Mouse (Mus musculus) layer of hippocampus, adult 2 months (tissue): ENCODE measurements around the gene 4921507P07Rik. TPM values are rescaled to one million over a fixed set of nuclear protein-coding genes. Genes with fewer than 3 reads are reported as not detected.
"Not testable (repeated sequence)": the region's sequence is repeated elsewhere in the genome, so short reads cannot be mapped to it uniquely, and the experiment has no call there.

Experiments used
- DNase-seq, 2 experiments: peaks; one replicate each; pipeline ENCODE4 v3.0.0; 2022; ENCODE audit warnings: low spot score in 2 of 2
- H3K27ac ChIP-seq: fragments of 200-600 bp; 2 replicates; pipeline ENCODE4 v1.8.1; 2022
- H3K4me3 ChIP-seq: fragments of 200-600 bp; 2 replicates; pipeline ENCODE4 v1.8.1; 2022; ENCODE audit warnings: mild to moderate bottlenecking
- CTCF ChIP-seq: fragments of 200-600 bp; conservative IDR thresholded peaks from 2 replicates; pipeline ENCODE4 v1.8.1; 2022; ENCODE audit warnings: antibody characterized with exemption, mild to moderate bottlenecking, moderate library complexity
- total RNA-seq, 2 experiments: library from RNA; stranded (reverse); gene quantifications; 2 replicates each; pipeline ENCODE4 v1.2.3; 2021

4921507P07Rik gene
- total RNA-seq, 2 experiments from 2014 or later: 0.26 to 0.34 TPM

DNA sequence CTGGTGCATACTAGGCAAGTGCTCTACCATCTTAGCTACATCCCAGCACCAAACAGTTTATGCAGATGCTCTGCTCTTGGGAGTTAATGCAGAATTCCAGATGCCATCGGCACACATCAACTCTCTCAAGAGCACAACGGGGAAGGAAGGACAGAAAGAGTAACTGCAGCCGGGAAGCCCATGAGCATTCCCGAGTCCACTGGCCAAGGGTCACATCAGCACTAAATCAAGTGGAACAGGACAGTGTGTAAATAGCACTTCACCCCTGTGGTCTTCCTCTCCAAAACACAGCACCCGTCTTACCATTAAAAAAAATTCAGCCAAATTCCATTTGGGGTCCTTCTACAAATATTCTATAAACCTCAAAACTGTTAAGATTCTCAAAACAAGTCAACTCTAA is 10.1 kb downstream of the 4921507P07Rik start:
- no peak for TF ChIP-seq CTCF

DNA sequence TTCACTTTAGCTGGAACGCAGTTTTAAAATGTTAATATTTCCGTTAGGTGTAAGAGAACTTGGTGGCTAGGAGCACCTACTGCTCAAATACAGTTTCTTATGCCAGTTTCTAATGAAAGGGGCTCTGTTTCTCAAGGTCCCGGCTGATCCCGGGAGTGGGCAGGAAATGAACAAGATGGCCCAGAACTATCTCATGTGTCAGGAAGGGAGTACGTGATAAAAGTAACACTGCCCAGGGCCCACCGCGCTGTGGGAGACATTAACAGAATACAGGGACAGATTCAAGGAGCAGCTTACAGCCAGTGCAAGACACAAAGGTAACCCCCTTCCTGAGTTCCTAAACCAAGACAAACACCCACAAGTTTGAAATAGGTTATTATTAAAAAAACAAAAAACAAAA is 10.7 kb downstream of the 4921507P07Rik start:
- no peak for DNase-seq
- no peak for TF ChIP-seq CTCF
- H3K4me3 ChIP-seq: no peak overlapping the region
- no peak overlapping the region for H3K27ac ChIP-seq

More for the DNA sequence above, 10.1 kb downstream of the 4921507P07Rik start:
- H3K4me3 ChIP-seq: no peak overlapping the region
- no peak for DNase-seq
- no peak overlapping the region for H3K27ac ChIP-seq

DNA sequence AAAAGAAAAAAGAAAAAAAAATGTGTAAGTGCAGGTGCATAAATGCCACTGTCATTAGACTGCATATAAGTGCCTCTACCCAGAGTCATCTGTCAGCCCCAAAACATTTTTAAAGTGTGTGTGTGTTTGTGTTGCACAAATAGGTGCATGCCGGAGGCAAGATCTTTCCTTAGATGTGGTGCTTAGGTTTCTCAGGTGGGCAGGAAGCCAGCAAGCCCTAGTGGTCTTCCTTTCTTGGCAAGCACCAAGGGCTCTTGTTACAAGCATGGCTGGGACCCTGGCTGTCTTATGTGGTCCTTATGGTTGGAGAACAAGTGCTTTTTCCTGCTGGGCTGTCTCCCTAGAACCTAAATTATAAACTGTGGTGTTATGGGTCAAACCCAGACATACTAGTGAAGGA is 24.8 kb downstream of the 4921507P07Rik start:
- DNase-seq: no peak
- no peak for TF ChIP-seq CTCF
- H3K27ac ChIP-seq: no peak overlapping the region
- no peak overlapping the region for H3K4me3 ChIP-seq

DNA sequence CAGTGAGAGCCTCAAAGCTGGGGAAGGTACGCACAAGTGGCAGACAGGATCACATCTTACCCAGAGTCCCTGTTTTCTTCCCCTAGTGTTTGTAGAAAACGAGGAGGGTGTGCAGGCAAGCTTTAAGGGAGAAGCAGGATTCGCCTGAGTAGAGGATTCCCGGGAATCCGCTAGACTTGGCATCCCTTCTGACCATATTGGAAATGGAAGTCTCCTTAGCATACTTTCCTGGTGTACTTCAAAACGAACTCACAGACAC is 29.5 kb downstream of the 4921507P07Rik start:
- peak overlapping the region; percentile 85 for H3K4me3 ChIP-seq
- TF ChIP-seq CTCF: no peak
- peak overlapping the region; percentile 99 for H3K27ac ChIP-seq
- DNase-seq: no peak

DNA sequence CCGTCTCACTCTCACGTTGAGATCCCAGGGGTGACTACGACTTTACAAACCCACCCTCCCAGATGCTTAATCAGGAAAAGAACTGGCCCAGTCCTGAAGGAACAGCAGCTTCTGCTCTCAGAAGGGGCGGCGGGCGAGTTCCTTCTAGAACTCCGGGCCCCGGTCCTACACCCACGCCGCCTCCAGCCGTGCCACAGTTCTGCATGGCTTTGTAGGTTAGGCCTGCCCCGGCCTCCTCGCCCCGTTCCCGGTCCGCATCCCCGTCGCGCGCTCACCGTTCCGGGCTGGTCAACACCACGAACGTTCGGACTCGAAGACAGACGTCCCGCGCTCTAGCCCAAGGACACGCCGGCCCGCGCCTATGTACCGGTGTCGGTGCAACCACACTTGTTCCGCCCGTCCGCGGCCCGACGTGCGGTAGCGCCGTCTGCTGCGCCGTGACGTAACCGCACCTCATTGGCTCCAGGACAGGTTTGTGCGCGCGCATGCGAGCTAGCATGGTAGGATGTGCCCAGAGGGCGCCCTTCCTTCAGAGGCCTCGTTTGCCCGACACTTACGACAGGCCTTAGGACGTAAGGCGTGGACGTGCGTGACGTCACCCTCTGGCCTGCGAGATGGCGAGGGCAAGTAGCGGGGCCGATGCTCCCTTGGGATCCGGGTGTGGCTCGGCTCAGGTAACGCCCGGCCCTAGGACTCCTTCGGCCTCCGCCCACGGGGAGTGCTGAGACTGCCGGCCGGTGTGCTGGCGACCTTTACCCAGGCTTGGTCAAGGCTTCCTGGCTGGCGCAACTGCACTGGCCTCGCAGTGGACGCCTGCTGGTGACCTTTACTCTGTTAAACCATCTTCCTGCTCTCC is 30.1 kb downstream of the 4921507P07Rik start, which contains the start of gene Cycs:
Gene Cycs, minus strand, starts transcription at position 398 of the 856 bp plus-strand sequence.
- H3K4me3 ChIP-seq: peak within 1 kb of the TSS; percentile 85
- peak within 1 kb of the TSS; percentile 99 for H3K27ac ChIP-seq
- TF ChIP-seq CTCF: peak; percentile 57
- peak; percentile 98 for DNase-seq

DNA sequence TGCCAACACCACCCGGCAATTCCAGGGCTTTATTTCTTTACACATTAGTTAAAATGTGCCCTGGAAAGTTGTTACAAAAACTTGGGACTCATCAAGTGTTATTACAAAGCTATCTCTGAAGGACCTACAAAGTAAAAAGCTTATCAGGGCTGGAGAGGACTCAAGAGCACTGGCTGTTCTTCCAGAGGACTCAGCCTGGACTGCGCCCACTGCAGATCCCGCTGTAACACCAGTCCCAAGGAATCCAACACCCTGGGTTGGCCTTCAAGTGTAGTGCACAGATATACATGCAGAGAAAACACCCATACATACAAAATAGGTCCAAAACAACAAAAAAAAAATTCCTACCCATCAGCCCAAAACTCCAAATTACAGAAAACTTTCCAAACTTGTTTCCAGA is 32.8 kb downstream of the 4921507P07Rik start:
- no peak for TF ChIP-seq CTCF
- no peak overlapping the region for H3K27ac ChIP-seq
- no peak for DNase-seq
- no peak overlapping the region for H3K4me3 ChIP-seq

DNA sequence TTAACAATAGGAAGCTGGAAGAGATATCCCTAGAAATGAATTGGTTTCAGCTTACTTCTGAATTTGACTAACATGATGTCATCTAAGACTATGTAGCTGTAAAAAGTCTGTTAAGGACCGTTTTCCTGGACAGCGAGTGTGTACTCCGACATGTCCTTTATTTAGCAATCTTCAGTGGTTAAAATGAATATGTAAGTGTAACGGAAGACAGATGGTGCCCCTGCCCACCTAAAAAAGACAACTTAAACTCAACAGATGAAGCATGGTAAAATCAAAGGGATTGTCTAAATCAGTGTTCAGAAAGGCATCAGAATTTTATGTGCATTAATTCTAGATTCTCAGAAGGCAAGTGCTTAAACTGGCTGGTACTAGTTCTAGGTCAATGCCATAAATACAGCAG is 34.0 kb downstream of the 4921507P07Rik start:
- no peak for DNase-seq
- no peak for TF ChIP-seq CTCF
- Histone ChIP-seq H3K27ac (no peak overlapping the region), H3K4me3 (no peak overlapping the region)

DNA sequence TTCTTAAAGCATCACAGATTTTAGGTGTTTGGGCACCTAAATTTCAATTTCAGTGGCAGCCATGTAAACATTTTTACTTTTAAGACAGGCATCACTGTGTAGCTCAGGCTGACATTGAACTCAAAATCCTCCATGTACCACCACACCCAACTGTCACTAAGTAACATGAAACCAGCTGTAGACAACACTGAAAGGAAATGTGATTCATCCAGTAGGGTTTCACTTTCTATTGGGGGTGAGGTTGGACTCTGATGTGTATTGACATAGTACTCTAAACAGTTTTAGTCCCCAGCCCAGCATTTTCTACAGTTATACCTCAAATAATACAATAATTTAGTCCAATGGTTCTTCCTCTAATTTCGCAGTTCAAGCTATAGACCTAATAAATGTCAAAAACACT is 35.7 kb downstream of the 4921507P07Rik start:
- no peak for TF ChIP-seq CTCF
- H3K27ac ChIP-seq: no peak overlapping the region
- no peak for DNase-seq

DNA sequence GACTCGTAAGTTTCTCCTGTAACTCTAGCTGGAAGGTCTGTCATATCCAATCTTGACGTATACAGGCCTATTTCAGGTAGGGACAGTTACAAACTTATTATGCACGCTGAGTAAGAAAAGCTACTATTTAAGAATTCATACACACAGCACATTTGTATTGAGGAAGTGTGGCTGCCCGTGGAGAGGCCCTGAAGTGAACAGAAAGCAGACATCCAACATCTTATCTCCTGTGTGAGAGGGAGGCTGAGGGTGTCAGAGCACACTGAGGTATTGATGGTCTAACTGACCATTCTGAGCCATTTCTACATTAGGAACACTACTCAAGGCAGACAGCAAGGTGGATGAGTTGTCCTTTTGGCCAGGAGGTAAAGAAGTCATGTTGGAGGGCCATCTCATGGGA is 37.6 kb downstream of the 4921507P07Rik start:
- H3K4me3 ChIP-seq: no peak overlapping the region
- DNase-seq: no peak
- TF ChIP-seq CTCF: no peak
- H3K27ac ChIP-seq: no peak overlapping the region

More for the DNA sequence above, 35.7 kb downstream of the 4921507P07Rik start:
- H3K4me3 ChIP-seq: no peak overlapping the region

DNA sequence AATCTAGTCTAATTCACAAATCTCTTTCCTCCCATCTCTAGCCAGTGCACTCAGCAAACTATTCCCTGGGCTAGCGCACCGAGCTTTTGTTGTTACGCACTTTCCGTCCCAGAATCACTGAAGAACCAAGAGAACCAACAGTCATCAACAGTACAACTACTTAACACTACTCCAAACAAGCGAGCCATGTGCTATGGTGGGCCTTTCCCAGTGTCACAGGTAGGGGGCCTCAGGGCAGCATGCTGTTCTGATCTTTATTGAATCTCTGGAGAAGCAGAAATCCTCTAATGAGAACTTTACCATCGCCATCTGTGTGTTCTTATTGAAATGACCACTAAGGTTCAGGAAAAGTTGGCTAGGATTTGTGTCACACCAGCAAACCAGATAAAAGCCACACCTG is 38.9 kb downstream of the 4921507P07Rik start:
- H3K4me3 ChIP-seq: no peak overlapping the region
- TF ChIP-seq CTCF: peak; percentile 34
- no peak for DNase-seq
- H3K27ac ChIP-seq: no peak overlapping the region

DNA sequence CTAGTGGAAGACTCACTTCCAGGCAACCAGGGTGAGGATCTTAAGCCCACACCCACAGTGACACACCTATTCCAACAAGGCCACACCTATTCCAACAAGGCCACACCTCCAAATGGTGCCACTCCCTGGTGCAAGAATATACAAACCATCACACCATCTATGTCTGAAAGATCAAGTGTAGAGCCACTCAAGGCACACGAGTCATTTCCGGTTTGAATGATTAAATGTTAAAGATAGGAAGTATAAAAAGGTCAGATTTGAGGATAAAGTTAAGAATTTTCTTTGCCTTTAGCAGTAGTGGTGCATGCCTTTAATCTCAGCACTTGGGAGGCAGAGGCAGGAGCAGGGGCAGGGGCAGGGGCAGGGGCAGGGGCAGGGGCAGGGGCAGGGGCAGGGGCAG is 42.2 kb downstream of the 4921507P07Rik start:
- not testable (repeated sequence) for DNase-seq, H3K4me3 ChIP-seq, H3K27ac ChIP-seq

DNA sequence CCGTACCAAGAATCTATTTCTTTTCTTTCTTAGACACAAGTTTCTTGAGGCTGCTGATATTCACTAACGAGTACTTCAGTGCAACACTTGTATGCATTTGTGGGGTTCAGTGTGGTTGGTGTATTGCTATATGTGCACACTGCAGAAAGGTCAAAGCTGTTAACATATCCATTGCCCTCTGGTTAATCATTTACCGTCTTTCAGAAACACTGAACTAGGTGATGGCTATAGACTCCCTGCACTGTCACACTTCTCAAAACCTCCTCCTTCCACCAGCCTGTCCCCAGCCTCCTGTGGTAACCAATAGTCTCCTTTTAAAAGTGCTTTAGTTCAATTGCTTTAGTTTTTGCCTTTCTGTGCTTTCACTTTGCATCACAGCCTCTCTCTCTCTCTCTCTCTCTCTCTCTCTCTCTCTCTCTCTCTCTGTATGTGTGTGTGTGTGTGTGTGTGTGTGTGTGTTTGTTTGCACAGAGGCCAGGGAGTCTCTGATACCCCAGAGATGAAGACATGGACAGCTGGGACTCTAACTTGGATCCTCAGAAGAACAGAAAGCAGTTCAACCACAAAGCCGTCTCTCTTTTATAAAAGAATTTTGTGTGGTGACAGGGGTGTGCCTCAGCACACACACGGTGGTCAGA is 43.4 kb downstream of the 4921507P07Rik start:
- no peak overlapping the region for H3K4me3 ChIP-seq
- H3K27ac ChIP-seq: no peak overlapping the region
- no peak for TF ChIP-seq CTCF
- DNase-seq: no peak

DNA sequence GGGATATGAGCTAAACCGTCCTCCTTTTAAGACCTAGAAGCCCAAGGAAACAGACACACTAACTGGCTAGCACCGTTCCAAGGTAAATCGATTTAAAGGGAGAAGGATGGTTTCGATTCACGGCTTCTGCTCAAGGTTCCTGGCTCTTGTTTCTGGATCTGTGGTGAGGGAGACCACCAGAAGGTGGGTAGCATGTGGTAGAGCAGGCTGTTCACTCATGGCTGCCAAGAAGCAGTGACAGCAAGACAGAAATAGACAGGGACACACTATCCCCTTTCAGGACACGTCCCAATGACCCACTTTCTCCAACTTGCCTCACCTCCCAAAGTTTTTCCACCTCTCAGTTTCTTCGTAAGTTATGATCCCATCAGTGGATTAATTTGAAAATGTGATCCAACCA is 46.6 kb downstream of the 4921507P07Rik start:
- Histone ChIP-seq H3K4me3 (no peak overlapping the region), H3K27ac (no peak overlapping the region)
- TF ChIP-seq CTCF: no peak
- DNase-seq: peak in 1 of 2 experiments; percentile 29

DNA sequence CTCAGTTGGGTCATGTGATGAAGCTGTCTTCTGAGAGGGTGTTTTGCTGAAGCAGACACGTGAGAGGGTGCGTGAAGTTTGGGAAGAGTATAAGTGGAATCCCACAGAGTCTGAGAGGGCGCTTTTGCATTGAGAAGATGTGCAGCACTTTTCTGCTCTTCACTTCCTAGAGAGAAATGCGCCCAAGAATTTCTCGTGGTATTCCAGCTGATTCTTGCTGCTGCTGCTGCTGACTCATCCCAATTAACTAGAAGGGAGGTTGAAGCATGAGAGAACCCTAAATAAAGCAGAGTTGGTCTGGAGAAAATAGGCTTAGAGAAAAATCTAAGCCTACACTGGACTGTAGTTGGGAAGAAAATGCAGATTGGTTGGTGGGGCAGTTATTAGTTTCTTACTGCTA is 47.4 kb downstream of the 4921507P07Rik start:
- no peak for DNase-seq
- TF ChIP-seq CTCF: no peak
- Histone ChIP-seq H3K4me3 (no peak overlapping the region), H3K27ac (no peak overlapping the region)
